Mouse (Mus musculus) kidney, adult 2 months (tissue): ENCODE data around the gene Asb18.

Experiments
- CTCF ChIP-seq: fragments of 200-500 bp; conservative IDR thresholded peaks from 2 replicates; pipeline ENCODE4 v1.5.1; 2011; ENCODE audit warnings: low read depth, mild to moderate bottlenecking, control low read depth, low read length, moderate library complexity, mixed read lengths; ENCODE audit not compliant: insufficient read depth, insufficient read length
- POLR2A ChIP-seq: fragments of 200-500 bp; IDR thresholded peaks from one replicate; pipeline ENCODE4 v1.6.1; 2011; ENCODE audit warnings: low read depth, low read length, control low read depth

- TF ChIP-seq CTCF = no peak
- no peak for TF ChIP-seq POLR2A
Measured at GRCm38 (mm10) chr1:89927061-89927661, 87.3 kb downstream of the Asb18 start.
